Mouse (Mus musculus) right cerebral cortex, postnatal 25 days (tissue): ENCODE data around the gene Ccdc136.
"Not testable (repeated sequence)": the region's sequence is repeated elsewhere in the genome, so short reads cannot be mapped to it uniquely, and the experiment has no call there.

ENCODE experiments used
- DNase-seq: peaks from one replicate; pipeline ENCODE4 v3.0.0; 2022

The Ccdc136 gene

GRCm38 (mm10) chr6:29395910-29396713 lies at the start of gene Ccdc136:
Gene Ccdc136 (plus strand): TSS chr6:29396309.
- DNase-seq: peak; percentile 86

- DNase-seq: not testable (repeated sequence)
These were observed 49.6 kb upstream of the Ccdc136 start for GRCm38 (mm10) chr6:29346512-29346911.

GRCm38 (mm10) chr6:29347189-29347588 lies 48.9 kb upstream of the Ccdc136 start:
- no peak for DNase-seq

GRCm38 (mm10) chr6:29347665-29348370 lies 48.3 kb upstream of the Ccdc136 start, which contains the start of gene Calu:
Gene Calu (plus strand): TSS chr6:29348069.
- peak; percentile 98 for DNase-seq

- DNase-seq: no peak
These were observed 47.8 kb upstream of the Ccdc136 start for GRCm38 (mm10) chr6:29348371-29348724.

- no peak for DNase-seq
These were observed 44.5 kb upstream of the Ccdc136 start for GRCm38 (mm10) chr6:29351613-29352012.

- DNase-seq: peak; percentile 7
These were observed 43.3 kb upstream of the Ccdc136 start for GRCm38 (mm10) chr6:29352816-29353215.

- no peak for DNase-seq
These were observed 36.7 kb upstream of the Ccdc136 start for GRCm38 (mm10) chr6:29359386-29359785.

- DNase-seq: no peak
These were observed 35.9 kb upstream of the Ccdc136 start for GRCm38 (mm10) chr6:29360211-29360610.

- no peak for DNase-seq
These were observed 33.6 kb upstream of the Ccdc136 start for GRCm38 (mm10) chr6:29362246-29363128.

GRCm38 (mm10) chr6:29363129-29363515 lies 33.0 kb upstream of the Ccdc136 start:
- no peak for DNase-seq

- no peak for DNase-seq
These were observed 30.8 kb upstream of the Ccdc136 start for GRCm38 (mm10) chr6:29365277-29365676.

GRCm38 (mm10) chr6:29377386-29377785 lies 18.7 kb upstream of the Ccdc136 start:
- DNase-seq: no peak

GRCm38 (mm10) chr6:29378678-29379077 lies 17.4 kb upstream of the Ccdc136 start:
- DNase-seq: no peak

- DNase-seq: no peak
These were observed 16.2 kb upstream of the Ccdc136 start for GRCm38 (mm10) chr6:29379954-29380353.

- DNase-seq: no peak
These were observed 13.7 kb upstream of the Ccdc136 start for GRCm38 (mm10) chr6:29382442-29382841.

- DNase-seq: no peak
These were observed 8.0 kb upstream of the Ccdc136 start, which contains the start of gene Opn1sw for GRCm38 (mm10) chr6:29388052-29388518. Gene Opn1sw (minus strand): TSS chr6:29388468.

- peak; percentile 65 for DNase-seq
These were observed 7.5 kb upstream of the Ccdc136 start for GRCm38 (mm10) chr6:29388606-29389080.

GRCm38 (mm10) chr6:29389425-29389824 lies 6.7 kb upstream of the Ccdc136 start:
- no peak for DNase-seq

GRCm38 (mm10) chr6:29390500-29390899 lies 5.6 kb upstream of the Ccdc136 start:
- DNase-seq: not testable (repeated sequence)

GRCm38 (mm10) chr6:29391241-29391640 lies 4.9 kb upstream of the Ccdc136 start:
- not testable (repeated sequence) for DNase-seq

- no peak for DNase-seq
These were observed 4.3 kb upstream of the Ccdc136 start for GRCm38 (mm10) chr6:29391802-29392201.

GRCm38 (mm10) chr6:29394286-29394685 lies 1.8 kb upstream of the Ccdc136 start:
- DNase-seq: no peak
